Mouse (Mus musculus): Measurements from ENCODE around the gene Smg9. TPM values are rescaled to one million over a fixed set of nuclear protein-coding genes. Genes with fewer than 3 reads are reported as not detected.

Smg9 gene
- total RNA-seq, 1 experiment = 25.7 TPM

DNA sequence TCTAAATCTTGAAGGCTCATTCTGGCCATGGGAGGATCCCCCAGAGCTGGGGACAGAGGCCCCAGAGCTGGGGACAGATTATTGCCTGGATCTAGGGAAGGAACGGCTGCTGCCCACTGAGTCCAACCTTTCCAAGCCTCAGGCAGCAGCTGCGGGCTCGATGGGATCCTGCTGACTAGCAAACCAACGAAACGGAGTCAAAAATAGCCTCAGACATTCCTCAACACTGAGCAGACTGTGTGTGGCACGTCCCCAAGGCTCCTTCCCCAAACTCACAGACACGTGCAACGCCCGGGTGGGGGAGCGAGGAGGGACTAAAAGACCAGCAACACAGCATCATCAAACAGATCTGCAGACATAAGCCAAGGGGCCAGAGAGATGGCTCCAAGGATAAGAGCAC, 38.6 kb downstream of the Smg9 start:
- Histone ChIP-seq H3K4me3 (ENCODE audit: insufficient read depth in 1 of 2, low read depth in 1 of 2, low read length in 2 of 2, poor library complexity in 1 of 2, severe bottlenecking in 1 of 2) (no peak overlapping the region), H3K36me3 (ENCODE audit: control insufficient read depth, insufficient read depth, low read length, poor library complexity, severe bottlenecking) (no peaks in the 10 kb centered on the region), H3K27ac (ENCODE audit: insufficient read depth, low read depth, low read length, poor library complexity, severe bottlenecking) (no peak overlapping the region), H3K9ac (ENCODE audit: insufficient read depth, low read depth, low read length, poor library complexity, severe bottlenecking) (no peak overlapping the region), H3K9me3 (ENCODE audit: control insufficient read depth, insufficient read depth, low read depth, low read length) (no peaks in the 10 kb centered on the region), H3K4me1 (ENCODE audit: control insufficient read depth in 2 of 2, insufficient read depth in 2 of 2, low read length in 2 of 2, poor library complexity in 1 of 2) (peaks cover 0 to 2% of the 10 kb centered on the region in 2 experiments; a peak in 1 of 4 replicates)
- DNase-seq (ENCODE audit: low read depth, low spot score) = no peak
- TF ChIP-seq CHD2 (IDR thresholded peaks at IDR 0.05; ENCODE audit: low read depth, low read length) (no peak), HCFC1 (IDR thresholded peaks at IDR 0.05; ENCODE audit: borderline replicate concordance, insufficient read depth, low read length) (no peak), ZNF384 (IDR thresholded peaks at IDR 0.05; ENCODE audit: low read depth, low read length) (no peak), ZC3H11A (IDR thresholded peaks at IDR 0.05; ENCODE audit: borderline replicate concordance, low read depth, low read length) (no peak), MAFK (IDR thresholded peaks at IDR 0.05; ENCODE audit: insufficient read depth, low read depth, low read length) (no peak)
- in situ Hi-C loops (cut with MboI; ENCODE audit: low sequenced_read_pairs in 2 of 2, unreplicated experiment in 2 of 2) = no loop called here

DNA sequence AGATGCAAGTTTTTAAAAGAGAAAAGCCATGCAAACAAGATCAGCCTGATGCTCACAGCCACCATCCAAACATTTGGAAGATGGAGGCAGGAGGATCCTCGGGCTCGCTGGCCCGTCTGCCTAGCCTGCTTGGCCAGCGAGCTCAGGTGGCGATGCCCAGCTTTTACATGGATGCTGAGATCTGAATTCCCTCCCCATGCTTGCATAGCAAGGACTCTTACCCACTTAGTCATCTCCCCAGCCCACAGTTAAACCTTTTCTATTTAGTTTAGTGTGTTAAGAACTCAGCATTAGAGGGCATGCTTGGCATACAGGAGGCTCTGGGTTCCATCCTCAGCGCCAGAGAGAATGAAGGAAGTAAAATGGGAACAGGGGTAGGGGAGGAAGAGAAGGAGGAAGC, 39.8 kb downstream of the Smg9 start:
- DNase-seq (ENCODE audit: low read depth, low spot score) = no peak
- TF ChIP-seq MAFK (IDR thresholded peaks at IDR 0.05; ENCODE audit: insufficient read depth, low read depth, low read length) (no peak), HCFC1 (IDR thresholded peaks at IDR 0.05; ENCODE audit: borderline replicate concordance, insufficient read depth, low read length) (no peak), ZC3H11A (IDR thresholded peaks at IDR 0.05; ENCODE audit: borderline replicate concordance, low read depth, low read length) (no peak), CHD2 (IDR thresholded peaks at IDR 0.05; ENCODE audit: low read depth, low read length) (no peak), ZNF384 (IDR thresholded peaks at IDR 0.05; ENCODE audit: low read depth, low read length) (no peak)
- peaks cover 0 to 4% of the 10 kb centered on the region in 2 experiments; a peak in 2 of 4 replicates for H3K4me1 ChIP-seq (ENCODE audit: control insufficient read depth in 2 of 2, insufficient read depth in 2 of 2, low read length in 2 of 2, poor library complexity in 1 of 2)
- H3K9ac ChIP-seq (ENCODE audit: insufficient read depth, low read depth, low read length, poor library complexity, severe bottlenecking) = no peak overlapping the region
- no peaks in the 10 kb centered on the region for H3K9me3 ChIP-seq (ENCODE audit: control insufficient read depth, insufficient read depth, low read depth, low read length)
- no peaks in the 10 kb centered on the region for H3K36me3 ChIP-seq (ENCODE audit: control insufficient read depth, insufficient read depth, low read length, poor library complexity, severe bottlenecking)
- in situ Hi-C loops (cut with MboI; ENCODE audit: low sequenced_read_pairs in 2 of 2, unreplicated experiment in 2 of 2) = no loop called here
- H3K4me3 ChIP-seq (ENCODE audit: insufficient read depth in 1 of 2, low read depth in 1 of 2, low read length in 2 of 2, poor library complexity in 1 of 2, severe bottlenecking in 1 of 2) = no peak overlapping the region
- no peak overlapping the region for H3K27ac ChIP-seq (ENCODE audit: insufficient read depth, low read depth, low read length, poor library complexity, severe bottlenecking)

DNA sequence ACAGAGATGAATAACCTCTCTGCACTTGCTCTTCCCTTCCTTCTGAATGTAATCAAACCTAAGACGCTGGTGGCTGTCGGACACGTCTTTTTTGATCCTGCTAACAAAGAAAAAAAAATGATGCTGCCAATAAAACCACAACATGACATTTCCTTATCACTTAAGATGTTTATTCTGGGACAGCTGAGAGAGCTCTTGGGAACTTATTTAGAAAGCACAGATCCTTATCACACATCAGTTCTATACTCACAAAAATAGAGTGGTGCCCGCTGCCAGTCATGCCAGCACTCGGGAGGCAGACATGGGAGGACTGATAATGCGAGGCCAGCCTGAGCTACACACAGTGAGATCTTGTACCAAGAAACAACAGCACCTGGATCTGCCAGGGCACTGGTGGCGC, 40.5 kb downstream of the Smg9 start:
- Histone ChIP-seq H3K27ac (ENCODE audit: insufficient read depth, low read depth, low read length, poor library complexity, severe bottlenecking) (no peak overlapping the region), H3K4me1 (ENCODE audit: control insufficient read depth in 2 of 2, insufficient read depth in 2 of 2, low read length in 2 of 2, poor library complexity in 1 of 2) (peaks cover 0 to 4% of the 10 kb centered on the region in 2 experiments; a peak in 2 of 4 replicates), H3K36me3 (ENCODE audit: control insufficient read depth, insufficient read depth, low read length, poor library complexity, severe bottlenecking) (no peaks in the 10 kb centered on the region), H3K9ac (ENCODE audit: insufficient read depth, low read depth, low read length, poor library complexity, severe bottlenecking) (no peak overlapping the region), H3K9me3 (ENCODE audit: control insufficient read depth, insufficient read depth, low read depth, low read length) (no peaks in the 10 kb centered on the region), H3K4me3 (ENCODE audit: insufficient read depth in 1 of 2, low read depth in 1 of 2, low read length in 2 of 2, poor library complexity in 1 of 2, severe bottlenecking in 1 of 2) (no peak overlapping the region)
- no peak for TF ChIP-seq ZNF384 (IDR thresholded peaks at IDR 0.05; ENCODE audit: low read depth, low read length)
- TF ChIP-seq HCFC1 (IDR thresholded peaks at IDR 0.05; ENCODE audit: borderline replicate concordance, insufficient read depth, low read length) = no peak
- no peak for TF ChIP-seq ZC3H11A (IDR thresholded peaks at IDR 0.05; ENCODE audit: borderline replicate concordance, low read depth, low read length)
- TF ChIP-seq CHD2 (IDR thresholded peaks at IDR 0.05; ENCODE audit: low read depth, low read length) = no peak
- no peak for TF ChIP-seq MAFK (IDR thresholded peaks at IDR 0.05; ENCODE audit: insufficient read depth, low read depth, low read length)
- no peak for DNase-seq (ENCODE audit: low read depth, low spot score)
- in situ Hi-C loops (cut with MboI; ENCODE audit: low sequenced_read_pairs in 2 of 2, unreplicated experiment in 2 of 2) = no loop called here

DNA sequence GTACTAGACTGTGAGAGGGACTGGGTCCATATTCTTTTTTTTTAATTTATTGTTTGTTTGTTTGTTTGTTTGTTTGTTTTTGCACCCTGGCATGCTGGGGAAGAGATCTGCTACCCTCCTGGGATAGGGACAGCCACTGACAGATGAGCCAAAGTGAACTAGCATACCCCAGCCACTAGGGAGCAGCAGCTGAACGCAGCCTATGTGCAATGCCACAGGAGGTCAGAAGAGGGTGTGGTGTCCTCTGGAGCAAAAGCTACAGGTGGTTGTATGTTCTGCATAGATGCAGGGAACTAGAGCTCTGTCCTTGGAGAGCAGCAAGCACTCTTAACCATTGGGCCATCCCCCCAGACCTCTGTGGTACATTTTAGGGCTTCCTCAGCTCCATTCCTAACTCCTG, 42.4 kb downstream of the Smg9 start:
- Histone ChIP-seq H3K9me3 (ENCODE audit: control insufficient read depth, insufficient read depth, low read depth, low read length) (no peaks in the 10 kb centered on the region), H3K27ac (ENCODE audit: insufficient read depth, low read depth, low read length, poor library complexity, severe bottlenecking) (no peak overlapping the region), H3K9ac (ENCODE audit: insufficient read depth, low read depth, low read length, poor library complexity, severe bottlenecking) (no peak overlapping the region), H3K4me3 (ENCODE audit: insufficient read depth in 1 of 2, low read depth in 1 of 2, low read length in 2 of 2, poor library complexity in 1 of 2, severe bottlenecking in 1 of 2) (no peak overlapping the region), H3K36me3 (ENCODE audit: control insufficient read depth, insufficient read depth, low read length, poor library complexity, severe bottlenecking) (no peaks in the 10 kb centered on the region), H3K4me1 (ENCODE audit: control insufficient read depth in 2 of 2, insufficient read depth in 2 of 2, low read length in 2 of 2, poor library complexity in 1 of 2) (peaks cover 0 to 6% of the 10 kb centered on the region in 2 experiments; a peak in 2 of 4 replicates)
- in situ Hi-C loops (cut with MboI; ENCODE audit: low sequenced_read_pairs in 2 of 2, unreplicated experiment in 2 of 2) = no loop called here
- DNase-seq (ENCODE audit: low read depth, low spot score) = peak; percentile 77
- TF ChIP-seq ZC3H11A (IDR thresholded peaks at IDR 0.05; ENCODE audit: borderline replicate concordance, low read depth, low read length) (peak; percentile 84), HCFC1 (IDR thresholded peaks at IDR 0.05; ENCODE audit: borderline replicate concordance, insufficient read depth, low read length) (0 out of 2 replicates have a peak, but pooled peaks have one; percentile 45), CHD2 (IDR thresholded peaks at IDR 0.05; ENCODE audit: low read depth, low read length) (no peak), MAFK (IDR thresholded peaks at IDR 0.05; ENCODE audit: insufficient read depth, low read depth, low read length) (no peak)

DNA sequence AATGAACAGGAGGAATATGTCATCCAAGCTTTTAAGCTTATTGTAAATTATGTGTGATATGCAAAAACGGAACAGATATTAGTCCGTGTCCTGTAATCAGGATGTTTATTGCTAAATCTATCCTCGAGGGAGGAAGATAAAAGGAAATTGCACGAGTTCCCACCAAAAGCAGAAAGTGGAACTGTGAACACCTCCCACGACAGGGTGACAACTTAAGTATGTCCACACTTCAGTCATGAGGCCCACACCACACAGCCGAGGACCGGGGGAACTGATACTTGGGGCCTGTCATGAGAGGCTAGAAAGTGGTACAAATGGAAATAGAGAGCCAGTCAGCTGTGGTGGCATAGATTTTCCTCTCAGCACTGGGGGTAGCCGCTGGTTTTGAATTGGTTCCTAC, 42.9 kb downstream of the Smg9 start:
- H3K9ac ChIP-seq (ENCODE audit: insufficient read depth, low read depth, low read length, poor library complexity, severe bottlenecking) = no peak overlapping the region
- no peak for TF ChIP-seq CHD2 (IDR thresholded peaks at IDR 0.05; ENCODE audit: low read depth, low read length)
- no peak for TF ChIP-seq ZC3H11A (IDR thresholded peaks at IDR 0.05; ENCODE audit: borderline replicate concordance, low read depth, low read length)
- TF ChIP-seq MAFK (IDR thresholded peaks at IDR 0.05; ENCODE audit: insufficient read depth, low read depth, low read length) = no peak
- TF ChIP-seq ZNF384 (IDR thresholded peaks at IDR 0.05; ENCODE audit: low read depth, low read length) = no peak
- no peak for TF ChIP-seq HCFC1 (IDR thresholded peaks at IDR 0.05; ENCODE audit: borderline replicate concordance, insufficient read depth, low read length)
- DNase-seq (ENCODE audit: low read depth, low spot score) = no peak
- in situ Hi-C loops (cut with MboI; ENCODE audit: low sequenced_read_pairs in 2 of 2, unreplicated experiment in 2 of 2) = no loop called here
- H3K27ac ChIP-seq (ENCODE audit: insufficient read depth, low read depth, low read length, poor library complexity, severe bottlenecking) = no peak overlapping the region
- H3K36me3 ChIP-seq (ENCODE audit: control insufficient read depth, insufficient read depth, low read length, poor library complexity, severe bottlenecking) = no peaks in the 10 kb centered on the region
- H3K4me1 ChIP-seq (ENCODE audit: control insufficient read depth in 2 of 2, insufficient read depth in 2 of 2, low read length in 2 of 2, poor library complexity in 1 of 2) = peaks cover 0 to 7% of the 10 kb centered on the region in 2 experiments; a peak in 2 of 4 replicates
- H3K4me3 ChIP-seq (ENCODE audit: insufficient read depth in 1 of 2, low read depth in 1 of 2, low read length in 2 of 2, poor library complexity in 1 of 2, severe bottlenecking in 1 of 2) = no peak overlapping the region
- H3K9me3 ChIP-seq (ENCODE audit: control insufficient read depth, insufficient read depth, low read depth, low read length) = no peaks in the 10 kb centered on the region

Data from ES-E14 (cell line).